Mouse (Mus musculus): Measurements from ENCODE around the gene 1700037H04Rik. TPM values are rescaled to one million over a fixed set of nuclear protein-coding genes. Genes with fewer than 3 reads are reported as not detected.

1700037H04Rik gene
- polyA plus RNA-seq, 1 experiment from 2014 or later: 76.1 TPM

GRCm38 (mm10) chr2:131147043-131147365, 12.9 kb downstream of the 1700037H04Rik start:
- H3K9me3 ChIP-seq (ENCODE audit: low read depth, low read length): no peaks in the 10 kb centered on the region
- H3K4me3 ChIP-seq (ENCODE audit: low read depth, low read length): no peak overlapping the region
- no peaks in the 10 kb centered on the region for H3K27me3 ChIP-seq (ENCODE audit: insufficient read depth, low read length)
- no peaks in the 10 kb centered on the region for H3K4me1 ChIP-seq (ENCODE audit: insufficient read depth)
- no peak overlapping the region for H3K27ac ChIP-seq (ENCODE audit: low read depth)
- H3K36me3 ChIP-seq (ENCODE audit: insufficient read depth): peaks cover 90% of the 10 kb centered on the region
- H3K9ac ChIP-seq: no peak overlapping the region
- no peak for TF ChIP-seq CTCF (IDR thresholded peaks at IDR 0.05; ENCODE audit: low read depth)
- ATAC-seq (ENCODE audit: insufficient read depth): no peak
- WGBS: 95% methylated on average over 8 of the region's 8 CpGs
- no peak for DNase-seq
- H3K4me2 ChIP-seq: no peak overlapping the region

- Histone ChIP-seq H3K36me3 (ENCODE audit: insufficient read depth) (peaks cover 91% of the 10 kb centered on the region), H3K9ac (no peak overlapping the region), H3K4me1 (ENCODE audit: insufficient read depth) (no peaks in the 10 kb centered on the region), H3K4me2 (no peak overlapping the region), H3K27me3 (ENCODE audit: insufficient read depth, low read length) (no peaks in the 10 kb centered on the region), H3K27ac (ENCODE audit: low read depth) (no peak overlapping the region), H3K9me3 (ENCODE audit: low read depth, low read length) (no peaks in the 10 kb centered on the region), H3K4me3 (ENCODE audit: low read depth, low read length) (no peak overlapping the region)
- WGBS: 81% methylated on average over 21 of the region's 21 CpGs
- DNase-seq (no peak), ATAC-seq (ENCODE audit: insufficient read depth) (no peak)
- TF ChIP-seq CTCF (IDR thresholded peaks at IDR 0.05; ENCODE audit: low read depth): no peak
Observed at GRCm38 (mm10) chr2:131146193-131147042, 13.5 kb downstream of the 1700037H04Rik start.

- Histone ChIP-seq H3K27me3 (ENCODE audit: insufficient read depth, low read length) (no peaks in the 10 kb centered on the region), H3K4me2 (no peak overlapping the region), H3K27ac (ENCODE audit: low read depth) (no peak overlapping the region), H3K9ac (no peak overlapping the region), H3K4me1 (ENCODE audit: insufficient read depth) (no peaks in the 10 kb centered on the region), H3K4me3 (ENCODE audit: low read depth, low read length) (no peak overlapping the region), H3K9me3 (ENCODE audit: low read depth, low read length) (no peaks in the 10 kb centered on the region), H3K36me3 (ENCODE audit: insufficient read depth) (peaks cover 92% of the 10 kb centered on the region)
- DNase-seq: no peak
- no peak for TF ChIP-seq CTCF (IDR thresholded peaks at IDR 0.05; ENCODE audit: low read depth)
- ATAC-seq (ENCODE audit: insufficient read depth): no peak
- 73% methylated on average over 2 of the region's 2 CpGs for WGBS
Observed at GRCm38 (mm10) chr2:131145536-131145935, 14.3 kb downstream of the 1700037H04Rik start.

GRCm38 (mm10) chr2:131145121-131145520, 14.8 kb downstream of the 1700037H04Rik start:
- no peak overlapping the region for H3K27ac ChIP-seq (ENCODE audit: low read depth)
- H3K27me3 ChIP-seq (ENCODE audit: insufficient read depth, low read length): no peaks in the 10 kb centered on the region
- TF ChIP-seq CTCF (IDR thresholded peaks at IDR 0.05; ENCODE audit: low read depth): no peak
- H3K4me2 ChIP-seq: no peak overlapping the region
- no peak overlapping the region for H3K4me3 ChIP-seq (ENCODE audit: low read depth, low read length)
- H3K9ac ChIP-seq: no peak overlapping the region
- 54% methylated on average over 13 of the region's 13 CpGs for whole genome bisulfite sequencing
- H3K4me1 ChIP-seq (ENCODE audit: insufficient read depth): no peaks in the 10 kb centered on the region
- DNase-seq: no peak
- H3K9me3 ChIP-seq (ENCODE audit: low read depth, low read length): no peaks in the 10 kb centered on the region
- ATAC-seq (ENCODE audit: insufficient read depth): no peak
- peaks cover 88% of the 10 kb centered on the region for H3K36me3 ChIP-seq (ENCODE audit: insufficient read depth)

- DNase-seq: no peak
- Histone ChIP-seq H3K4me2 (no peak overlapping the region), H3K4me3 (ENCODE audit: low read depth, low read length) (no peak overlapping the region), H3K9me3 (ENCODE audit: low read depth, low read length) (no peaks in the 10 kb centered on the region), H3K27ac (ENCODE audit: low read depth) (no peak overlapping the region), H3K9ac (no peak overlapping the region), H3K36me3 (ENCODE audit: insufficient read depth) (peaks cover 87% of the 10 kb centered on the region), H3K4me1 (ENCODE audit: insufficient read depth) (no peaks in the 10 kb centered on the region), H3K27me3 (ENCODE audit: insufficient read depth, low read length) (no peaks in the 10 kb centered on the region)
- 68% methylated on average over 22 of the region's 22 CpGs for WGBS
- no peak; the same call in 1 of the 2 replicates for ATAC-seq (ENCODE audit: insufficient read depth)
- no peak for TF ChIP-seq CTCF (IDR thresholded peaks at IDR 0.05; ENCODE audit: low read depth)
Observed at GRCm38 (mm10) chr2:131143007-131143780, 16.7 kb downstream of the 1700037H04Rik start.

- WGBS: 29% methylated on average over 18 of the region's 18 CpGs
- Histone ChIP-seq H3K9ac (no peak overlapping the region), H3K4me2 (no peak overlapping the region), H3K36me3 (ENCODE audit: insufficient read depth) (peaks cover 87% of the 10 kb centered on the region), H3K27ac (ENCODE audit: low read depth) (no peak overlapping the region), H3K27me3 (ENCODE audit: insufficient read depth, low read length) (no peaks in the 10 kb centered on the region), H3K9me3 (ENCODE audit: low read depth, low read length) (no peaks in the 10 kb centered on the region), H3K4me1 (ENCODE audit: insufficient read depth) (no peaks in the 10 kb centered on the region), H3K4me3 (ENCODE audit: low read depth, low read length) (no peak overlapping the region)
- ATAC-seq (ENCODE audit: insufficient read depth): peak; percentile 71
- peak; percentile 87 for TF ChIP-seq CTCF (IDR thresholded peaks at IDR 0.05; ENCODE audit: low read depth)
- peak; percentile 89 for DNase-seq
Observed at GRCm38 (mm10) chr2:131142592-131142991, 17.3 kb downstream of the 1700037H04Rik start.

GRCm38 (mm10) chr2:131141336-131141986, 18.4 kb downstream of the 1700037H04Rik start:
- Histone ChIP-seq H3K9ac (no peak overlapping the region), H3K27ac (ENCODE audit: low read depth) (no peak overlapping the region), H3K4me3 (ENCODE audit: low read depth, low read length) (no peak overlapping the region), H3K9me3 (ENCODE audit: low read depth, low read length) (no peaks in the 10 kb centered on the region), H3K36me3 (ENCODE audit: insufficient read depth) (peaks cover 80% of the 10 kb centered on the region), H3K27me3 (ENCODE audit: insufficient read depth, low read length) (no peaks in the 10 kb centered on the region), H3K4me2 (no peak overlapping the region), H3K4me1 (ENCODE audit: insufficient read depth) (no peaks in the 10 kb centered on the region)
- TF ChIP-seq CTCF (IDR thresholded peaks at IDR 0.05; ENCODE audit: low read depth): no peak
- WGBS: 86% methylated on average over 8 of the region's 8 CpGs
- ATAC-seq (ENCODE audit: insufficient read depth) (no peak), DNase-seq (no peak)

Data from lung, embryonic 14.5 days (tissue).